Mouse (Mus musculus) embryonic facial prominence, embryonic 11.5 days (tissue): ENCODE measurements around the gene Bbs7. TPM values are rescaled to one million over a fixed set of nuclear protein-coding genes. Genes with fewer than 3 reads are reported as not detected.
"Not testable (repeated sequence)": the region's sequence is repeated elsewhere in the genome, so short reads cannot be mapped to it uniquely, and the experiment has no call there.

Source experiments
- ATAC-seq: fragments of 200-750 bp; cut with Nextera tagmentation; replicated peaks from 2 replicates; pipeline ENCODE4 v1.8.0; 2017; ENCODE audit warnings: low read depth; ENCODE audit not compliant: insufficient number of reproducible peaks, low FRiP score, low TSS enrichment
- DNase-seq: peaks from one replicate; pipeline ENCODE4 v3.0.0-alpha.2; 2015; ENCODE audit warnings: low spot score
- H3K27ac ChIP-seq: fragments of 300-500 bp; sonication (generic); replicated peaks from 2 replicates; pipeline ENCODE4 v1.5.1; 2014; ENCODE audit warnings: mild to moderate bottlenecking, low read depth, low read length, control low read depth
- H3K27me3 ChIP-seq: fragments of 300-500 bp; sonication (generic); 2 replicates; pipeline ENCODE4 v1.6.1; 2014; ENCODE audit warnings: mild to moderate bottlenecking, low read length, moderate library complexity, mixed read lengths; ENCODE audit not compliant: control insufficient read depth, insufficient read depth
- H3K36me3 ChIP-seq: fragments of 300-500 bp; sonication (generic); replicated peaks from 2 replicates; pipeline ENCODE4 v1.6.1; 2014; ENCODE audit warnings: low read depth, mild to moderate bottlenecking, low read length, moderate library complexity, mixed read lengths; ENCODE audit not compliant: control insufficient read depth, insufficient read depth
- H3K4me1 ChIP-seq: fragments of 300-500 bp; sonication (generic); 2 replicates; pipeline ENCODE4 v1.6.1; 2014; ENCODE audit warnings: low read length, mixed read lengths; ENCODE audit not compliant: control insufficient read depth, insufficient read depth
- H3K4me2 ChIP-seq: fragments of 300-500 bp; sonication (generic); 2 replicates; pipeline ENCODE4 v1.6.1; 2014; ENCODE audit warnings: low read depth, mild to moderate bottlenecking, control low read depth, low read length, moderate library complexity
- H3K4me3 ChIP-seq: fragments of 300-500 bp; sonication (generic); 2 replicates; pipeline ENCODE4 v1.5.1; 2014; ENCODE audit warnings: low read depth, low read length, control low read depth
- H3K9ac ChIP-seq: fragments of 300-500 bp; sonication (generic); replicated peaks from 2 replicates; pipeline ENCODE4 v1.6.1; 2014; ENCODE audit warnings: mild to moderate bottlenecking, control low read depth, low read length
- H3K9me3 ChIP-seq: fragments of 300-500 bp; sonication (generic); replicated peaks from 2 replicates; pipeline ENCODE4 v1.6.1; 2016; ENCODE audit warnings: mild to moderate bottlenecking, low read length, inconsistent platforms, mixed read lengths; ENCODE audit not compliant: control insufficient read depth
- WGBS: fragments of 180-500 bp; shearing (Covaris S2); extraction: QIAGEN DNeasy Blood & Tissue Kit; methylation state at CpG from one replicate; pipeline ENCODE4 v1.1.7; 2014; 5-methylcytosine and 5-hydroxymethylcytosine counted together
- polyA plus RNA-seq: library from polyadenylated mRNA; unstranded; fragments of >200 nt; fragmentation: Nextera tagmentation; extraction: Ambion mirVana; gene quantifications from 2 replicates; pipeline ENCODE4 v1.2.1, GENCODE M21; 2014

Gene Bbs7
- 16.6 and 16.9 TPM in 2 replicates for polyA plus RNA-seq

DNA sequence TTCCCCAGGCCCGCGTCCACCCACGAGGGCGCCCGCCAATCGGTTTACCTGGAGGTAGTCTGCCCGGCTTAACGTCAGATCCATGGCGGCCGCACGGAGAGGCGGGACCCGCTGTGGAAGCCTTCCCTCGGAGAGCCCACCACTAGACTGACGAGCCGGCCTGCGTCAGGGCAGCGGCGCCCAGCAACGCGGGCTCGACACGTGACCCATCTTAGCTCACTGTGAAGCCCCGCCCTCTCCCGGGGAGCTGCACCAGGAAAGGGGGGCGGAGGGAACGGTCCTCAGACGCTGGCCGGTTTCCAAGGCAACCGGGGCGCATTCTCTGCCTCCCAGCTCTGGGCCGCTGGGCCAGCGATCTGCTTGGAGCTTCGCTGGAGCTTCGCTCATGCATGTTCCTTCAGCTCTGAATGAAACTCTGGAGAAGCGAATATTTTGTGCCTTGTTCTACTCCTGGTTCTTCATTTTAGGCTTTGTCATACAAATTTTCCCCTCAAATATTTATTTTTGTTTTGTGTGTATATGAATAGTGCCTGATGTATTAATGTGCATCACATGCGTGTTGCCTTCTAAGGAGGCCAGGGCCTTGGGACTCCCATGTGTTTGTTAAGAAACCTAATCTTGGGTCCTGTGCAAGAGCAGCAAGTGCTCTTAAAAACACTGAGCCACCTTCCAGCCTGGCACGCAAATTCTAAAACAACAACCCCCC, at the start of gene Bbs7:
Bbs7 (minus strand) TSS at position 276 of the 706 bp plus-strand sequence.
- Histone ChIP-seq H3K4me3 (peak within 1 kb of the TSS; percentile 63), H3K36me3 (no peaks in the 10 kb centered on the region), H3K4me2 (peak within 1 kb of the TSS; percentile 56), H3K4me1 (no peaks in the 10 kb centered on the region), H3K9ac (peak within 1 kb of the TSS; percentile 75), H3K27ac (no peak within 1 kb of the TSS), H3K9me3 (no peaks in the 10 kb centered on the region), H3K27me3 (no peaks in the 10 kb centered on the region)
- 4% methylated on average over 38 of the region's 38 CpGs for WGBS
- ATAC-seq (peak; percentile 97), DNase-seq (peak; percentile 100)

- not testable (repeated sequence) for H3K4me1 ChIP-seq, H3K9me3 ChIP-seq, H3K36me3 ChIP-seq, H3K27ac ChIP-seq, H3K27me3 ChIP-seq, H3K4me3 ChIP-seq, DNase-seq, H3K4me2 ChIP-seq, H3K9ac ChIP-seq, ATAC-seq
Observed at GRCm38 (mm10) chr3:36645245-36645559, 31.9 kb upstream of the Bbs7 start.

DNA sequence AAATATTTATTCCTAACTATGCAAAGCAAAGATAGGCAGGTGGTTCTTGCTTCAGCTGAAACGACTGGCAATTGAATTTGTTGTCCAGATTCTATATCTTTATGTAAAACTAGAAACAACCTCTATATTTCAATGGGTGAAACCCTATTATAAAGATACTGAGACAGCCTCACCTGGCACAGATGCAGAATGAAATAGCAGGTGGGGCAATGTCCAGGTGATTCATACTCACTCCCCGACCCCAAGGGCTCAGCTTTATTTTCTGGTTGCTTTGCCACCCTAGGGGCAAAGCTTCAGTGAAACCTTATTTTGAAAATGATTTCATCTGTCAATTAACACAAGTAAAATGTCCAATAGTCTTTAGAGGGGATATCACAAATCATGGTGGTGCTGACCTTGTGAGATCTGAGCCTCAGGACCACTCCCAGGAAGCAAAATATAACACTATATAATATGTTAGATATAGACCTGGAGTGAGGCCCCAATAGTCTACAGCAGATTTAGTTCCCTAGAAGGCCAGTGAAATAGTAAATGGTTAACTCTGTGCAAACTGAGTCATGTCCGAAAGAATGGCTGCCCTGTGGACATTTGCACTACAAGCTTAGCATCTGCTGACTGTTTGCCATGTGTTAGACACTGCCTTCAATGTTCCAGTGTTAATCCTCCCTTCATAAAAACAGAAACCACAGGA, 31.4 kb upstream of the Bbs7 start:
- H3K4me2 ChIP-seq = no peak overlapping the region
- no peaks in the 10 kb centered on the region for H3K9me3 ChIP-seq
- H3K27ac ChIP-seq = no peak overlapping the region
- H3K27me3 ChIP-seq = no peaks in the 10 kb centered on the region
- no peak overlapping the region for H3K4me3 ChIP-seq
- no peaks in the 10 kb centered on the region for H3K4me1 ChIP-seq
- no peak for DNase-seq
- no peak for ATAC-seq
- 93% methylated on average over 3 of the region's 3 CpGs for WGBS
- no peaks in the 10 kb centered on the region for H3K36me3 ChIP-seq
- no peak overlapping the region for H3K9ac ChIP-seq

DNA sequence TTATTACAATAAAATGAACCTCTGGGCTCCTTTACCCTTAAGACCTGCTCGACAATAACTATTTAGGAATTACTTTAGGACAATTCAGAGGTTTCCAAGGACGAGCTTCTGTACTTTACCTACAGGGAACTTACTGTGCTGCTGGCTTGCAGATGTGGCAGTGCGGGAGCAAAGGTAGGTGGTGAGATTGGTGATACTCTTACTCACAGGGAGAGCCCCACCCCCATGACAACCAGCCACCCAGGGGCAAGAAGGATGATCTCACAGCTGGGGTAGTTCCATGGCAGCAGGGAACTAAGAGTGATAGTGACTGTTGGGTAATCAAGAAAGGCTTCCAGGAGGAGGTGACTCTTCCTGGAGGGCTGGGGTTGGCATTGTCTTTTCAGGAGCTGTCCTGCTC, 30.1 kb upstream of the Bbs7 start:
- no peaks in the 10 kb centered on the region for H3K9me3 ChIP-seq
- WGBS = 78% methylated on average over 3 of the region's 3 CpGs
- no peak overlapping the region for H3K9ac ChIP-seq
- H3K4me3 ChIP-seq = no peak overlapping the region
- no peak overlapping the region for H3K27ac ChIP-seq
- ATAC-seq = no peak
- H3K4me1 ChIP-seq = no peaks in the 10 kb centered on the region
- no peak overlapping the region for H3K4me2 ChIP-seq
- no peaks in the 10 kb centered on the region for H3K27me3 ChIP-seq
- H3K36me3 ChIP-seq = no peaks in the 10 kb centered on the region
- DNase-seq = no peak

DNA sequence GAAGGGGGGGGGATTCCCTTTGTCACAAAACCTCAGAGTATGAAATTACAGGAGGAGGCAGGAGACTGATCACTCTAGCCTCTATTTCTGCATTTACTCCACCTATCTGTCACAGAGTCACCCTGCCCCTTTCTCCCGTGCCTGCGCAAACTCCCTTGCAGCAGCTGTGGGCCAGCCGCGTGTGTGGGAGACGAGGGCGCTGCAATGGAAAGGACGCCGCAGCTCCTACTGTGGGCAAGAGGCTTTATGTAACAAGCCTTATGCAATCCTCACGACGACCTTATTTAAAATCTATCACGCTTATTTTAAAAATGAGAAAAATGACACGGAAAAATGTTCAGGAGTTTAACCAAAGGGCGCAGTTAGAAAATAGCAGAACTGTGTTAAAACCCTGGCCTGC, 29.5 kb upstream of the Bbs7 start:
- Histone ChIP-seq H3K4me2 (no peak overlapping the region), H3K27me3 (no peaks in the 10 kb centered on the region), H3K9ac (no peak overlapping the region), H3K36me3 (no peaks in the 10 kb centered on the region), H3K4me3 (no peak overlapping the region), H3K9me3 (no peaks in the 10 kb centered on the region), H3K4me1 (no peaks in the 10 kb centered on the region), H3K27ac (no peak overlapping the region)
- ATAC-seq (no peak), DNase-seq (no peak)
- WGBS = 77% methylated on average over 13 of the region's 13 CpGs

- Histone ChIP-seq H3K27ac (no peak overlapping the region), H3K27me3 (no peaks in the 10 kb centered on the region), H3K4me1 (no peaks in the 10 kb centered on the region), H3K9ac (no peak overlapping the region), H3K36me3 (no peaks in the 10 kb centered on the region), H3K4me3 (no peak overlapping the region), H3K9me3 (no peaks in the 10 kb centered on the region), H3K4me2 (no peak overlapping the region)
- ATAC-seq (no peak), DNase-seq (no peak)
- WGBS = 61% methylated on average over 2 of the region's 2 CpGs
Observed at GRCm38 (mm10) chr3:36640787-36641186, 27.5 kb upstream of the Bbs7 start.

DNA sequence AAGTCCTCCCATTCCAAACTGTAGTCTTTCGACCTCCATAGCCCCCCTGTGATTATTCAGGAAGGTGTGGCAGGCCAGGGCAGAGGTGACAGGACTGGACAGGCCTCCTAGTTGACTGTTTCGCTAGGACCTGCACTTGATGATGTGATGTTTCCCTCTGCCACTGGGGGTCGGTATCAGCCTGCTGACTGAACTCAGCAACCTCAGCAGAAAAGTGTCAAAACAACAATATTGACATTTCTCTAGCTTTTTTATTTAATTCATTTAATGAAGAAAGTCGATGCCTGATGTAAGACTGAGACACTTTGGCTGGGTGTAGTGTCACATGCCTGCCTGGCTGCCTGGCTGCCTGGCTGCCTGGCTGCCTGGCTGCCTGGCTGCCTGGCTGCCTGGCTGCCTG, 22.2 kb upstream of the Bbs7 start:
- no peak overlapping the region for H3K9ac ChIP-seq
- ATAC-seq = no peak
- DNase-seq = peak; percentile 45
- no peaks in the 10 kb centered on the region for H3K36me3 ChIP-seq
- no peak overlapping the region for H3K27ac ChIP-seq
- H3K4me2 ChIP-seq = no peak overlapping the region
- H3K27me3 ChIP-seq = no peaks in the 10 kb centered on the region
- no peaks in the 10 kb centered on the region for H3K4me1 ChIP-seq
- H3K9me3 ChIP-seq = no peaks in the 10 kb centered on the region
- no peak overlapping the region for H3K4me3 ChIP-seq
- WGBS = 8% methylated on average over 4 of the region's 4 CpGs

- H3K36me3 ChIP-seq = no peaks in the 10 kb centered on the region
- WGBS = 54% methylated on average over 2 of the region's 2 CpGs
- no peak overlapping the region for H3K9ac ChIP-seq
- ATAC-seq (no peak), DNase-seq (no peak)
- H3K27me3 ChIP-seq = no peaks in the 10 kb centered on the region
- H3K27ac ChIP-seq = no peak overlapping the region
- H3K4me1 ChIP-seq = no peaks in the 10 kb centered on the region
- no peaks in the 10 kb centered on the region for H3K9me3 ChIP-seq
- no peak overlapping the region for H3K4me3 ChIP-seq
- no peak overlapping the region for H3K4me2 ChIP-seq
Observed at GRCm38 (mm10) chr3:36626803-36627202, 13.5 kb upstream of the Bbs7 start.
